Mouse (Mus musculus) inflammation-experienced regulatory T-cells, adult 6 months (primary cell): ENCODE results near the gene Mesp1. TPM values are rescaled to one million over a fixed set of nuclear protein-coding genes. Genes with fewer than 3 reads are reported as not detected.
"Not testable (repeated sequence)": the region's sequence is repeated elsewhere in the genome, so short reads cannot be mapped to it uniquely, and the experiment has no call there.

ENCODE experiments used
- ATAC-seq: one replicate; pipeline ENCODE4 v1.8.0; 2017
- polyA plus RNA-seq, 3 experiments: library from polyadenylated mRNA; unstranded; fragments of 100-300 nt; shearing (Covaris generic); gene quantifications; one replicate each; pipeline ENCODE4 v1.2.1; 2017

Mesp1 gene
- not detected for polyA plus RNA-seq

DNA sequence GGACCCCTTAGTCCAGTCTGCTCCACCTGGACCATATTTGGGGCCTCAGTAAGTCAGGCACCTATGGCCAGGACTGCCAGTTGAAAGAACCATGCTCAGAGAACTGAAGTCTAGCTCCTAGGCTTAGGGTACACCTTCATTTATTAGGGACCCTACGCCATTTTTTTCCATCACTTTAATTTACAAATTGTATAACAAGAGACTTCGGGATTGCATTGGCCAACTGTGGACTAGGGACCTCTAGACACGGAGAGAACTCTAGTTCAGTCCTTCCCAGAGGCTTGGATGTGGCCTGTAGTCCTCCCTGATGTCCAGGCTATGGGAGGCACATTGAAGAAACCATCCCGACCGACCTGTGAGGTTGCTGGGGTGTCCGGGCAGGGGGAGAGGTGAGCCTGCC is at the start of gene Mesp1:
Gene Mesp1 (minus strand): TSS at position 101 of the 400 bp plus-strand sequence.
- ATAC-seq: no peak

DNA sequence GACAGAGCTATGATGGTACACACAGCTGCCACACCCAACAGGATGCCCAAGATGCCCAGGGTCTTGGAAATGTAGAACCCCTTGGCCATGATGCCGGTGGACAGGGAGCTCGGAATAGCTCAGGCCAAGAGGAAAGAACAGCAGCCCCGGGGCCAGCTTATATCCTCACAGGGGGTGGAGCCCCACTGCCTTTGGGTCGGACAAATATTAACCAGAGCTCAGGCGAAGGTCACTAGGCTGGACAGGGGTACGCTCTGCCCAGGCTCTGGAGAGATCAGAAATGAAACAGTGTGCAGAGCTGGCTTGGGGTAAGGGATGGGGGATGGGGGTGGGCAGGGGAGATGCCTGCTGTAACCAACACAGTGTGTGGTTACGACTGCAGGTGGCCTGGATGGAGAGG is 48.6 kb upstream of the Mesp1 start:
- ATAC-seq: no peak

DNA sequence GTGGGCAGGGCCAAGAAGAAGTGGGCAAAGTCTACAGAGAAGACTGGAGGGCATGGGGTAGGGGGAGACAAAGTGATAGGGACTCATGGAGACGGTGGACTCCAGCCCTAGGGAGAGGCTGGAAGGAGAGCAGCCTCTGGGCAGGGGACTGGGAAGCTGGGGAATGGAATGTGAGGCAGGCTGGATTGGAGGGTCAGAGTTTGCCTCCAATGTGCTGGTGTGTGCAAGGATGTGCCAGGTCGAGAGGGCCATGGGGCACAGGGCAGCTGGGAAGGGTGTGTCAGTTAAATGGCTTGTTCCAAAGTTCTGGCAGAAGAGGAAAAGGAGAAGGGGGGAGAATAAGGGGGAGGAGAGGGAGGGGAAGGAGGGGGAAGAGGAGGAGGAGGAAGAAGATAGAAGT is 43.7 kb upstream of the Mesp1 start:
- no peak for ATAC-seq

DNA sequence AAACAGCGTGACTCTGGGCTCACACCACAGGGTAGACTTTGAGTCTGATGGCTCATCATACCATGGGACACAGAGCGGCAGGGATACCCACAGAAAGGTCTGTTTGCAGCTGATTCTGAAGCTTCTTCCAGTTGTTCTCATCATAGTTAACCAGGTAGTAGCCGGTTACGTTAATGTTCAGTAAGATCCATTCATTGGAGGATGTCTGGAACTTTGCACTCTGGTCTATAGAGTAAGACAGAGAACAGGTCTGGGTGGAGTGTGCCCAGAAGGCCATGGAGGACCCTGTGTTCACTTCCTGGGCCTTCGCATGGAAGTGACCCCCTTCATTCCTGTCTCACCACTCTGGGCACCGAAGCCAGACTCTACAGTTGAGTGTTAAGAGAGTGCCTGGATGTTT is 41.6 kb upstream of the Mesp1 start:
- ATAC-seq: no peak

DNA sequence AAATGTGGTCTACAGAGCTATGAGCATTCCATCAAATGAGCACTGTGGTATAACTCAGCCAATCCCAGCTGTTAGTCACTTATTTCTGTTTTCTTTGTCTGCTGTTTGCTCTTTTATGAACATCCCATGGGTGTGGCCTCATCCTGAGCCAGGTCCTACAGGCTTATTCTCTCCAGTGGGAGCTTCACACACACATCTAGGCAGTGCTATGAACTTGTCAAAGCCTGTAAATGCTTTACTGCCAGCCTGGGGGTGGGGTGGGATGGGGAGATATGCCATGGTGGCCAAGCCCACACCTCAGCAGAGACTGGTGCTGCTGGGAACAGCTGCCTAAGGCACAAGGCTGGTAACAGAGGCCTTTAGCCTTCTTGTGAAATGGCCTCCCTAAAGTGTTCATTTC is 39.4 kb upstream of the Mesp1 start:
- ATAC-seq: no peak

DNA sequence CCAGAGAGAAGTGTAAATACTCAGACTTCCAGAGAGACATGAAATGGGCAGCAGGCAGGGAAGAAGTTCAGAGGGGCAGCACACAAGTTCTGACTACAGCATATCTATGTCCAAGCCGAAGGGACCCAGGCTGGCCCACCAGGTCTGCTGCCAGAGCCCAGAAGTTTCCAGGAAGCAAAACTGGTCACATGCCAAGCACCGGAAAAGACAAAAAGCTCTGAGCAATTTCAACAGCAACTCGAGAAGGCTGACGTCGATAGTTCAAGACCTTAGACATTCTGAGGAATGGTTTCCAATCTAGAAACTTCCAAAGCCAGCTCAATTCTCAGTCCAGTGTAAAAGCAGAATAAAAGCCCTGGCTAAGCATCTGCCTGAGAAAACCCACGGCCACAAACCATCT is 38.0 kb upstream of the Mesp1 start:
- no peak for ATAC-seq

DNA sequence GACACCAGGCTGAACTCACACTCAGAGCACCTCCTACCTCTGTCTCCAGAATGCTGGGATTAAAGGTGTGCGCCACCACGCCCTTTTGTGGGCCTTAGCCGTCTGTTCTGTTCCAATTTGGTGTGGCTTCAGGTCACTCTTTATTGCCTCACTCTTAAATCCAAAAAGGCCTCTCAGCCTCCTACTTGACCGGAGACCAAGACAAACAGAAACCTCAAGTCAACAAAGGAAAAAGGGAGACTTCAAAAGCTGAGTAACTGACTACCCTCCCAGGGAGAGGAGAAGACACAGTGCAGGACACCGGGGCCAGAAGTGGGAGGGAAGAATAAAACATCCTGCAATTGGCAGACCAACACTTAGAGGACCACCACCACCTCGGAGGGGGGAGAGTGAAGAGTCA is 37.6 kb upstream of the Mesp1 start:
- no peak for ATAC-seq

DNA sequence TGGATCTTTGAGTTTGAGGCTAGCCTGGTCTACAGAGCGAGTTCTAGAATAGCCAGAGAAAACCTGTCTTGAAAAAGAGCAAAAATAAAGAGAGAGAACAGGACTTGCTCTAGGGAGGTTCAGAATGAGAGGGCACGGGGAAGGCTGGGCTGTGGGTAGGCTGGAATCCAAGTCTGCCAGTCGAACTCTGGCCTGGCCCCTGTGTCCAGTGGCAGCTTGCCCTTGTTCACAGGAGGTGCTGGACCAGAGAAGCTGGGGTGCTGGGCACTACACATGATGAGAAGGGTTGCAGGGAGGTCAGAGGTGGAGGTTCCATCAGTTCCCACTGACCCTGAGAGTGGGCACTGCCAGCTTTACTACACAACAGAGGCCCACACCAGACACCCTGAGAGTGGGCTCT is 34.8 kb upstream of the Mesp1 start:
- ATAC-seq: no peak

DNA sequence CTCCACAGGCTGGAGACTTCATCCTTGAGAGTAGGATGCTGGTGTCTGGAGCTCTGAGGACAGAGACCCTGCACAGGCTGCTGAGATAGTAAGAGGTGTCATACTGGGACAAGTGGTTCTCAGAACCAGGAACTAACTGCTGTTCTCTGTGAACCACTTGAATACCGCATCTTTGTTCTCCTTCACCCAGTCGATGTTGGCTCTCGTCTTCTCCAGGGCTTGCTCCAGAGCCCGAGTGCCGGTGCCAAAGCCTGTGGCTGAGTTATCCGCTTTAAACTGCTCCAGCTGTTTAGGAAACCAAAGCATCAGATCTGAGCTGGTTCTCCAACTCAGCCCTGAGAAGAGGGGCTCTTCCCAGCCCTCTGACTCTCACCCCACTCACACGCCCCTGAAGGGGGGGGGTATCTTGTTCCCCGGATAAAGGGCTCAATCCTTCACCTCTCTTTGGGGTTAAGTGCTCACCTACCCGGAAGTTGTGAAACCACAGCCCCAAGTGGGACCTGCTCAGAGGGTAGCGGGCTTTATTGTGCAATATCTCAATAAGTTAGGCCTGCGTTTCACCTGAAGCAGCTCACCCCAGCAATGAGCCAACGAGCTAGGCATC is 28.6 kb upstream of the Mesp1 start:
- no peak for ATAC-seq

DNA sequence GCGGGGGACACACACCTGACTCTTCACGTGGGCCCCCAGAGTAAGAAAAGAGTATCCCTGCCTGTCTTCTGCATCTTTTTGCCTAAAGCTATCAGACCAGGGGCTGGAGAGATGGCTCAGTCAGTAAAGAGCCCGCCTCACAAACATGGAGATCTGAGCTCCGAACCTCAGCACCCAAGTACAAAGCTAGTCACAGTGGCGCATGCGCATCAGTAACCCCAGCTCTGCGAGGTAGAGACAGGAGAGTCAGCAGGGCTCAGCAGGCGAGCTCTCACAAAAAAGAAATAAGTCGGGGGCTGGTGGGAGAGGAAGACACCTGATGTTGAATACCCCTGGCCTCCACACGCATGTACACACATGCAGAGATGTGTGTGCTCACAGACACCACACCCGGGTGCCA is 26.4 kb upstream of the Mesp1 start:
- ATAC-seq: no peak

DNA sequence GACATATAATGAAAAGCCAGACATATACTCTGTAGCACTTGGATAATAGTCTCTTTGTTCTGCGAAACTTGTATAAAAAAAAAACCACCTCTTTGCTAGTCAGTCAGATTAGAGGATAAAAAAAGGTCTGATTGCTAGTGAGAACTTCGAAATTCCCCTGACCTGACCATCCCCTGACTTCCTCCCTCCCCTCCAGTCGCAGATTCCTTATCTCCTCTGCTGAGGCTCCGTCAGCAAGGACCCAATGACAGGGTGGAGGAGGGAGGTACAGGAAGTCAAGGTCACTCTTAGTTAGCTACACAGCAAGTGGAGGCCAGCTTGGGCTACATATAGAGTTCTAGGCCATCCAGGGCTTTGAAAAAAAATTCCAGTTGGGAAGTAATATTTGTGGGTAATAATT is 25.9 kb upstream of the Mesp1 start:
- no peak for ATAC-seq

DNA sequence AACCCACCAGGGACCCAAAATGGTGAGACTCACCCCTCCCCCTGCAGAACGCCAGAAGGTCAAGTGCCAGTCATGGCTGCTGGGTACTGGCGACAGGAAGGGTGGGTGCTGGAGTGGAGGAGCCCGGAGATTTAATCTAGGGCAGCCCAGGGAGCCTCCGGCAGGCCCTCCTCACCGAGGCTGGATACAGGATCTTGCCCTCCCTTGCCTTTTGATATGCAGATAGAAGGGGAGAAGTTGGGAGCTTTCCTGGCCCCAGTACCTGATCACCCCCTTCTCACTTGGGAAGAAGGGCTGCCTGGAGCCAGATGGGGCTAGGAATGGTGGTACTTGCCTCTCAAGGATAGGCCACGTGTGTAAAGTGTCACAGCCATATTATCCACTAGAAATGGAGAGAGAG is 24.7 kb upstream of the Mesp1 start:
- no peak for ATAC-seq

DNA sequence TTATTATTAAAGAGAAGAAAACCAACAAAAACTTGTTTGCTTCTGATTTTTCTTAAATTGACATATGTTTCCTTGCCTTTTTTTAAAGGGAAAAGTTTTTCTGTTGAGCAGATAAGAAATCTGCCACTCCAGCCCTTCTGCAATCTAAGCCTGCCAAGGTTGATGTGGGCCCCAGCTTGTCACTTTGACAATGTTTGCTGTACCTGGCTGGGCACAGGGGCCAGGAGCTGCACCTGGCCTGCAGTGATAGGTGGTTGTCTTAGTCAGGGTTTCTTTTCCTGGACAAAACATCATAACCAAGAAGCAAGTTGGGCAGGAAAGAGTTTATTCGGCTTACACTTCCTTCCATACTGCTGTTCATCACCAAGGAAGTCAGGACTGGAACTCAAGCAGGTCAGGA is 19.8 kb upstream of the Mesp1 start:
- no peak for ATAC-seq

DNA sequence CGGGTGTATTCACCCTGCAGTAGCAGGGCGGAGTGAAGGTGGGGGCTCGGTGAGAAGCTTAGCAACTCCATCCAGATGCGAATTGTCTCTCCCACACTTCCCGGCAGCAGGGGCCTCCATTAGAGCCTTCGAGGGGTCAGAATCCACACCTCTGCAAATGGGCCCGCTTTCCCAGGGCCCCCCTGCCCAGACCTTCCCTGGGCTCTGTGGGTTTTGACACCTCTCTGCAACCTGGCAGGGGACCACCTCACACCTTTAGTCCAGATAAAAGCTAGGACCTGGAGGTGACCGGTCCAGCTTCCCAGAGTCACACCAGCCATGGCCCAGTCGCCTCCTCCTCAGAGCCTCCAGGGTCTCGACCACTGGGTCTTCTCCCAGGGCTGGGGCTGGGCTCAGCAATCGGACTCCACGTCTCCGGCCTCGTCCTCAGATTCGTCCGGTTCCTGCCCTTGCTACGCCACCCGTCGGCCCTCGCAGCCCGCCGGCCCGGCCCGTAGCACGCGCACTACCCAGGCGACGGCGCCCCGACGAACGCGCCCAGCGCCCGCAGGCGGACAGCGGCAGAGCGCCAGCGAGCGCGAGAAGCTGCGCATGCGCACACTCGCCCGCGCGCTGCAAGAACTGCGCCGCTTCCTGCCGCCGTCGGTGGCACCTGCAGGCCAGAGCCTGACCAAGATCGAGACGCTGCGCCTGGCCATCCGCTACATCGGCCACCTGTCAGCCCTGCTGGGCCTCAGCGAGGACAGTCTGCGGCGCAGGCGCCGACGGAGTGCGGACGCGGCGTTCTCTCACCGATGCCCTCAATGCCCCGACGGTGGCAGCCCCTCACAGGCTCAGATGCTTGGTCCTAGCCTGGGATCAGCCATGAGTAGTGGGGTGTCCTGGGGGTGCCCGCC is 17.3 kb upstream of the Mesp1 start, which contains the start of gene Mesp2:
Gene Mesp2 (plus strand): TSS at position 117 of the 896 bp plus-strand sequence.
- peak; percentile 74 for ATAC-seq

DNA sequence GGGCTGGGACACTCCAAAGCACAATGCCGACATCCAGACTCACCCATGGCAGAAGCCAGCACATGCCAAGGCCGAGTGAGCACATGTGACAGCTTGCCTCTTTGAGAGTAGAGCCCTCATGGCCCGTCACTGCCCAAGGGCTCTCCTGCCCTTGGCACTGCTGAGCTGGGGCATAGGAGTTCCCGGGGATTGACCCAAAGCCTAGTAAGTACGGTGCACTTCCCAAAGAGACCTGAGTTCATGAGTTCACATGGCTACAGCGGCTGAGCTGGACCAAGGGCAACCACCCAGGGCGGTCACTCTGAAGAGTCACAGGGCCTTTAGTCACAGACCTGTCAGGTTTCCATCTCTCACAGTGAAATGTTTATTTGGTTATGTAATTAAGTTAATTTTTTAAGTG is 15.0 kb upstream of the Mesp1 start:
- ATAC-seq: no peak

DNA sequence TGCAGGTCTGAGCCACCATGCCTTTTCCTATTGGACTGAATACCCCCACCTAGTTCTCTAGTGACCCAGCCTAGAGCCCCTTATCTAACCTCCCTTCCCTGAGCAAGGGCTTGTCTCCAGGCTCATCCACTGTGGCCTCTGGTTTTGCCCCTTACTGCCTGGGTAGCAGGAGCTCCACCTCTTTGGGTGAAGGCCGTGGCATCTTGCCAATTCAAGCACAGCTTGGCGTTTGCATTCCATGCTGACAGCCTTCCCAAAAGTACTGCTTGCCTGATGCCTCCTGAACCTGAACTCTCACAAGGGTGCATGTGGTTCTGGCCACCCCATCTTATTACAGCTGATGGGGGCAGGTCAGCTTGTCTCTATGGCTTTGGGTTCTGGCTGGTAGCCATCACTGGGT is 10.3 kb upstream of the Mesp1 start:
- ATAC-seq: no peak

DNA sequence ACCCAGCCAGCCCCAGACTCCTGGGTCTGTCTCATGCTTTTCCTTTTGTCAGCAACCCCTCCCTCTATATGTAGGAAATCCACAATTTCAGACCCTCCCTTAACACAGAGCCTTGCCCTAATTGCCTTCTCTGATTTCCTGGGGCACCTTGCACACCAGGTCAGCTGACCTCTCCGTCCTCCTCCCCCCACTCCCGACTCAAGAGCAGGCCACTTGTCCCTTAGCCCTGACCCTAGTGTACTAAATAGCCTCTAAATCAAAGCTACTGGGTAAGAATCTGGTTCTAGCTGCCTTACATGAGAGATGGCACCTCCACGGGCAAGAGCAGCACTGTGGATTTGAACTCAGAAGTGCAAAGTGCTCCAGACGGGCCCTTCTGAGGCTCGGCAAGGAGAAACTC is 8.4 kb upstream of the Mesp1 start:
- ATAC-seq: no peak

DNA sequence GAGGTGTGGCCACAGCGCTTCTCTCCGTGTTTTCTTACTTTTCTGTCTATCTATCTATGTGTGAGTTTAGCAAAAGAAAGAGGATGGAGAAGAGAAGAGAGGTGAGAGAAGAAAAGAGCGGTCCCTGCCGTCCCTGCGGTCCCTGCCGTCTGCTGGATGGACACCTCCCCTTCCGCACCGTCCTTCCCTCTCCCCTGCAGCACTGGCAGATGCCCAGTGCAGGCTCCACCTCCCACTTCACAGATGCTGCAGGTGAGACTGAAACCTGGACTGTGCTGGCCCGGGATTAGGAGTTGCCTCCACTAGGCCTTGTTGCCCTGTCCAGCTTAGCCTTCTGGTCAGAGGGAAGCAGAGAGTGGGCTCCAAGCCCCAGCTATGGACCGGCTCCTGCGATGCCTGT is 7.8 kb upstream of the Mesp1 start:
- ATAC-seq: no peak

DNA sequence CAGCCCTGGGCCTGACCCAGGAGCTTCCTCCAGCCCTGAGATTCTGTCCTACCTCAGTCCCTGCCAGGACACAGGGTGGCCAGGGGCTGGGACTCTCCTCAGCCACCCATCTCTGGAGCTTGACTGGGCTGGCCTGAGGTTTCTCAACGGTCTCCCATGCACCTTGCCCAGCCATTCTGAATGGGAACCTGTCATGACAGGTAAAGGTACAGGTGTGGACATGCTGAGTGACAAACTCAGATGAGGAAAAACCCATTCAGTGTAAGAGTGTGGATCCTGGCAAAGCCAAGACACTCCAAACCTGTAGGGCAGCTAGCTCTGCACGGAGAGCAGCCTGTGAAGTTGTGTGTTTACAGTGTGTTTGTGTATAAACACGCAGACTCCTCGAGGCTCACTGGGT is 6.7 kb upstream of the Mesp1 start:
- ATAC-seq: no peak

DNA sequence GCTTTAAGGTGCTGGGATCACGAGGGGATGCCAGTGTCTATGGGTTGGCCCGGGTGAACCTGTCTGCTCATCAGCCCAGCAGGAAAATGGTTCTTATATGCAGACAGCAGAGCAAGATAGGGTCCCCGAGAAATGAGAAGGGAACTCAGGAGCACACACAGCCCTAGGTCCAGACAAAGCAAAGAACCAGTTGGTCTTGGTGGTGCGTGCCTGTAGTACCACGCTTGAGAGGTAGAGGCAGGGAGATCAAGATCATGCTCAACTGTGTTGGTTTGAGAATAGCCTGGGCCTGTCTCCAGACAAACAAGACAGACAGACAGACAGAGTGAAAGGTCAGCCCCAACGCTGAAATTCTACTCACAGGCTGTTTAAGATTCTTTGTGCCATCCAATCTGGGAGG is 5.9 kb upstream of the Mesp1 start:
- ATAC-seq: no peak

DNA sequence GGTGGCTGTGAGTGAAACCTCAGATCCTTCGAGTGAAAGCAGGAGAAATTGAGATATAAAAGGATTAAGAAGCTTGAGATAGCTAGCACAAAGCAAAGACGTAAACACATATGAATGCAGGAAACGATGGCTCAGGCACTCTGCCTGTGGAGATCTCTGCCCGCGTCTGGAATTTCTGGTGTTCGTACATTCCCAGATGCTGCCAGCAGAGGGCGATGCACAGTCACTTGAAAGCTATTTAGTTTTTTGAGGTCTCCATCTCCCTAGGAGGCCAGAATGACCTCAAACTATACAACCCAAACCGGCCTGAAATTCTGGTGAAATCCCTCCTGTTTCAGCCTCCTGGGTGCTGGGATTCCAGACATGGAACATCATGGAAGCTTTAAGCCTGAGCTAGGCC is 5.5 kb upstream of the Mesp1 start:
- ATAC-seq: no peak

DNA sequence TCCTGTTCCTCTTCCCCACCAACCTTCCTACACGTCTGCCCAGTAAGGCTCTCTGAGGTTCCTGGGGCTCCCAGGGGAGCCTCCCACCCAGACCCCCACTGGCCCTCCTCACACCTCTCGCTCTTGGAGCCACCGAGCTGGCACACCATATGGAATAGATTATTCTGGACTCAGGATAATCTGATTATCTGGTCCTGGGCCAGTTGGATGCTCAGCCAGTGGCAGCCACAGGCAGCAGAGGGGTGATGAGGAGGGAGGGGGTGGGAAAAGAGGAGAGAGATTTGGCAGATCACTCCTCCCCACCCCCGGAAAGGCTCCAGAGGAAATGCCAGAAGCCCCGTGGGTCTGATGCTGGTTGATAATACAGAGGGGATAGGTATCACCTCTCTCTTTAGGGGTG is 5.0 kb upstream of the Mesp1 start:
- ATAC-seq: no peak

DNA sequence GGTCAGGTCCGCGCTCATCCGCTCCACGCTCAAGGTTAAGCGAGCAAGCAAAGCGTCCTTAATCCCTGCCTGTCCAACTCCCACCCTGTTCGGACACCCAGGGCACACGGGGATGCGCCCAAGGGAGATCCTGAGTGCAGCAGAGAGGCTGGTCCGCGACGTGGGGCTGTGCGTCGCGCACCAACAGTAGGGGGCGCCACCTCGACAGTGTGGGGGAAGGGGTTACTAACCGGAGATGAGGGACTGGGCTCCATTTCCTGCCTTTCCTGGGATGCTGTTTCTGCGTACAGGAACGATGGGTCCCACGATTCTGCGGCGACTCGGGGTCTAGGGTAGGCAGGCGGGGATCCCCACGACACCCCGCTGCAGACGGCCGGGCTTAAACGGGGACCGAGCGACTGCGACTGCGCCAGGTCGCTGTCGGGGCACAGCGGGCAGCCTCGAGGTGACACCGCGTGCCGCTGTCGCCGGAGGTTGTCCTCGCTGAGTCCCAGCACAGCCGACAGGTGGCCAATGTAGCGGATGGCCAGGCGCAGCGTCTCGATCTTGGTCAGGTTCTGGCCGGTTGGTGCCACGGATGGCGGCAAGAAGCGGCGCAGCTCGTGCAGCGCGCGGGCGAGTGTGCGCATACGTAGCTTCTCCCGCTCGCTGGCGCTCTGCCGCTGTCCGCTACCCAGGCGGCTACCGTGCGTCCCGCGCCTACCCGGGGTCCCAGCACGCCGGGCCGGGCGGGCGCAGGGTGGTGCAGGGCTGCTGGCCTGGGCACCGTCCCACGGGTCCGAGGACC is 760 bp downstream of the Mesp1 start:
- ATAC-seq: no peak

DNA sequence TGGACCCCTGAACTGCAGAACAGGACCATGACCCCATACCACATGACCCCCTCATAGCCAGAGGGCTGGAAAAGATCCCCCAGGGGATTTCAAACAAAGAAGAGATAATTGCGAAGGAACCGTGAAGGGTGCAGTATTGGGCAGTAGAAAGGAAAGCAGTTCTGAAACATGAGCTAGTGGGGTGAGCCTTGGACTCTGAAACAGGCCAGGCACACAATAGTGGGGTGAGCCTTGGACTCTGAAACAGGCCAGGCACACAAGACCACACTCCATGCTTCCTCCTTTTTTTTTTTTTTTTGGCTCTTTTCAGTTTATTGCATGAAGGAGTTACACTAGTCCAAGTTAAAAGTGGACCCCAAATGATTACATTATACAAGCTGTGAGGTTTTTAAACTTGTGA is 3.8 kb downstream of the Mesp1 start:
- ATAC-seq: not testable (repeated sequence)
